Mouse (Mus musculus): ENCODE results near the gene Podnl1.
A peak's percentile ranks its signal among the peaks of the same experiment; 100 is the strongest.

Podnl1 gene

DNA sequence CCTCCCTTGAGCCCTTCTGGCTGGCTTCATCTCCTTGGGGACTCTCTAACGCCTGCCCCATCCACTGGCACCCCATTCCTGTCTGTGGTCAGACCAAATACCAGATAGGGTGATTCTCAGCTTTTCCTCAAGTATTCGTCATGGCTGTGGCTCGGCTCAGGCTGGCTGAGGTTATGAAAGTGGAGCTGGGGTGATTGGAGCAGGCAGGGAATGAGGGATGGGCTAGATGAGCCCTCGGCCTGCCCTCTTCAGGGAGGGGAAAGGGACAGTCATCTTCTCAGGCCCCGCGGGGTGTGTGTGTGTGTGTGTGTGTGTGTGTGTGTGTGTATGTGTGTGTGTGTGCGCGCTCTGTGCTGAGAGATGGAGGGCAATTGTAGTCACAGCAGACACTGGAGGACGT is at the start of gene Podnl1:
Gene Podnl1 (plus strand): TSS at position 334 of the 400 bp plus-strand sequence.
- DNase-seq (ENCODE audit: low spot score in 2 of 2) = no peak

DNA sequence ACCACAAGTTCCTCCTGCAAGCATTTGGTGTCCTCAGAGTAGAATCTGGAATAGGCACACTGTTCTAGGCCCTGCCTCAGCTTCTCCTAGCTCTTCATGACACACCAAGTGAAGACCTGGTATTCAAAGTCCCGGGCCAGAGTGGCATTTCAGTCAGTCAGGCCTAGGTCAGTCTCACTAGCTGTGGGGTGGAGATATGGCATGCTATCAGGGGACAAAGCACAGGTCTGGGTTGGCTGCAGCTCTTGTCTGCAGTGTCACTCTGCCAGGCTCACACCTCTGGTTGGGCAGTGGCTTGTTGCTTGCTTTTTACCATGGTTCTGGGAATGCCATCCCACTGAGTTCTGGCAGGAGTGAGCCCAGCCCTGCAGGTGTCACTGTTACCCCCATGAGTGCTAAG is 49.4 kb upstream of the Podnl1 start:
- no peak for DNase-seq (ENCODE audit: low spot score in 2 of 2)

DNA sequence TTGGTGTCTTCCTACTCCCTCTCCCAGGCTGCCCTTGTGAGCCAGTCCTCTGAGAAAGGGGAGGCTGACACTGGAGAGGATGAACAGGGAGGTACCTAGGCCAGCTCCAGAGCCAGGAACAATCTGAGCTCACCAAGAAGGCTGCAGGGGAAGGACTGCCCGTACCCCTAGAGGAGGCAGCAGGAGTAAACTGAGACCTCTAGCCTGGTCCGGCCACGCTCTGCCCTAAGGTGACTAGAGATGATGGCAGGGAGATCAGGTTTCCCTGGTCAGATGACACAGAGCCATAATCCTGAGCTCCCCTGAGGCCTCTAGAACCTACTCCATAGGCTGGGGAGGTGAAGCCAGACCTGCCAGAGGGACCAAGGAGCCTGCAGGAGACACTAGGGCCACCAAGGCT is 48.9 kb upstream of the Podnl1 start:
- no peak for DNase-seq (ENCODE audit: low spot score in 2 of 2)

DNA sequence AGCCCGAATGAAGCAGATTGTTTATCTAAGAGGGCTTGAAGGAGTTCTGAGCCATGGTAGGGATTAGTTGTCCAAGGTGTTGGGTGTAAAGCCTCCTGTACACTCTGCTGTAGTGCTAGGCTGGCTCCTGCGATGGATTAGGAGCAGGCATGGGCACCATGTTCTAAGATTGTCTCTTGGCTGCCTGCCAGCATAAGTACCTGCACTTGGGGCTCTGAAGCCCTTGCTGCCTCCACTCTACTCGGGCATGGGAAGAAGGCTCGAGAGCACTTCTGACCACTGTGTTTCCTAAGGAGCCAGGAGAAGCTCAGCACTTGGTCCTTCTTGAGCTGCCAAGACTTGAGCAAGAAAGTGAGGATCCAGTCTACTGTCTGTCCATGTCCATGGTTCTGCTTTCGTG is 46.6 kb upstream of the Podnl1 start:
- DNase-seq (ENCODE audit: low spot score in 2 of 2) = no peak

DNA sequence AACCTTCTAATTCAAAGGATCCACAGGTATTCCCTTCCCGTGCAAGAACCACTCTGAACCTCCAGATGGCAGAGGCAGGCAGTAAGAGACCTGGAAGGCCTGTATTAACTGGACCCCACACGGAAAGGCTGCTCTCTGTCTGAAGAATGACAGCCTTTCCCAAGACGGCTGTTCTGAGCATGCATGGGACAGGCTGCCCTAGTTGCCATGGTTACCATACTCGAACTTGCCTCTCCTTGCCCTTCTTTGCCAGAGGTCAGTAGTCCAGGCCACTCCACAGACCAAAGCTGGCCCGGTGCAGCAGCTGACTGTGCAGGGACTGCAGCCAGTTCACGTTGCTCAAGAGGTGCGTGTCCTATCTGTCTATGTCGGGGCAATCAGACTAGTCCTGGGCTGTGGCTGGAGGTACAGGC is 42.0 kb upstream of the Podnl1 start:
- DNase-seq (ENCODE audit: low spot score in 2 of 2) = no peak

DNA sequence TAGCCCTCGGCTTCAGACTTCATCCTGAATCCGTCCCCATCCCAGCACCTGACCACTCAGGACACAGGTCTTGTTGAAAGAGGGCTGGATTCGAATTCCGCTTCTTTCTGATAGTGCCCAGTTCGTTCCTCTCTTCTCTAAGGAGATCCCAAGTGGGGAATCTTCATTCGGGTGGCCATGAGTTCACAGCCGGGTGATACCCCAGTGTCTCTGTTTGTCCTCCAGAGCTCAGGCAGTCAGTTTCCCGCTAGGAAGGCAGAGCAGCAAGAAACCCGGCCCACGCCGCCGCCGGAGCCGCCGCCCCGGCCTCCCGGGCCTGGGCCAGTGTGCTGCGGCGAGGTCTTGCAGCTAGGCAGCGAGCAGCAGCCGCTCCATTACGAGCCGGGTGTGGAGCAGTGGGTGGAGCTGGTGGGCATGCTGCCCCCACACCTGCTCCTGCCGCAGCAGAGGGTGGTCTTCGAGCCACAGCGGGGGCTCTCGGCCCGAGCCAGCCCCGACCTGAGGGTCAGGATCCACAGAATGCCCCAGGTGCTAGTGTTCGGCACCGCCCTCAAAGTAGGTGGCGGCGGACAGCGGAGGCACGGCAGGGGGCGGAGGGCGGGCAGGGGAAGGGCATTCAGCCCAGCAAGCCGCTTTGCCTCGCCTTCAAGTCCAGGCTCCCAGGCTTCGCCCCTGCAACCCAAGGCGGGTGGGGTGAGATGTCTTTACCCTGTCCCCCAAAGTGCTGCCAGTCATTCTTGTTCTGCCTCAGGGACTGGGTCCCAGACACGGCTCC is 41.3 kb upstream of the Podnl1 start:
- DNase-seq (ENCODE audit: low spot score in 2 of 2) = no peak

DNA sequence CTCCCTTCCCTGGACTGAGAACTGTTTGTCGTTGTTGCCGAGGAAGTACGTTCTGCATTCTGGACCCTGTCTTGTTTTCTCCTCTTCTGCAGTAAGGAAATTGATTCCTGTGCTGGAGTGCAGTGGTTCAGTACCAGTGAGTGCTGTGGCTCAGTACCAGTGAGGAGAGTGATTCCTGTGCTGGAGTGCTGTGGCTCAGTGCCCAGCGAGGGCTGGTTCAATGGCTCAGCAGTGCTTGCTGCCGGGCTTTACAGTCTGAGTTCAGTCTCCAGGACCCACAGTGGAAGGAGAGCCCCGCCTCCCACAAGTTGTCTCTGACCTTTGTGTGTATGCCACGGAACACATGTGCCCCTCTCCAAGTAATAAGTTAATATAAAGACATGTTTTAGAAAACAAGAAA is 38.6 kb upstream of the Podnl1 start:
- no peak for DNase-seq (ENCODE audit: low spot score in 2 of 2)

DNA sequence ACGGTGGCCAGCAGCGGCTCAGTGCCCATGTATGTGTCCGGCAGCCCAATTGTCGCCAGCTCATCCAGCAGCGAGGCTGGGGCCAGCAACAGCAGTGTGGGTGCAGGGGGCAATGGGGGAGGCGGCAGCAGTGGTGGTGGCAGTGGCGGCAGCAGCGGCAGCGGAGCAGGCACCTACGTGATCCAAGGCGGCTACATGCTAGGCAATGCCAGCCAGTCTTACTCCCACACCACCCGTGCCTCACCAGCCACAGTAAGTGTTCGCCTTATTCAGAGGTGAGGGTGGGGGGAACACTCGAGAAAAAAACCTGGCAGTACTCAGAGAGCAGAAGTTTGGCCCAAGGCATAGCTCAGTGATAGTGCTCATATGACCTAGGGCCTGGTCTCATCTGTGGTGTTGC is 38.0 kb upstream of the Podnl1 start:
- no peak for DNase-seq (ENCODE audit: low spot score in 2 of 2)

DNA sequence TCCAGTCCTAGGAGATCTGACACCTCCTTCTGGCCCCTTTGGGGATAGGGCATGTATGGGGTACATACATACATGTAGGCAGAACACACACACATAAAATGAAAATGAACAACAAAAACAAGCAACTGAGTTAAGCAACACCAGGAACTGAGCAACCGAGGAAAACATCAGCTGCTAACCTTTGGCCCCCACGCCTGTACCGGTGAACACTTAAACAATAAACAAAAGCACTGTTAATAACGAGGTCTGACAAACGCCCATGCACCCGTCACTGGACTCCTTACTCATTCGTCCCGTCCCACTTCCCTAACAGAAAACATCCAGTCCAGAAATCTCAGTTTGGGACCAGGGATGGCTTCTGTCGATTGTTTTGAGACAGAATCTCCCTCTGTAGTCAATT is 36.5 kb upstream of the Podnl1 start:
- no peak for DNase-seq (ENCODE audit: low spot score in 2 of 2)

DNA sequence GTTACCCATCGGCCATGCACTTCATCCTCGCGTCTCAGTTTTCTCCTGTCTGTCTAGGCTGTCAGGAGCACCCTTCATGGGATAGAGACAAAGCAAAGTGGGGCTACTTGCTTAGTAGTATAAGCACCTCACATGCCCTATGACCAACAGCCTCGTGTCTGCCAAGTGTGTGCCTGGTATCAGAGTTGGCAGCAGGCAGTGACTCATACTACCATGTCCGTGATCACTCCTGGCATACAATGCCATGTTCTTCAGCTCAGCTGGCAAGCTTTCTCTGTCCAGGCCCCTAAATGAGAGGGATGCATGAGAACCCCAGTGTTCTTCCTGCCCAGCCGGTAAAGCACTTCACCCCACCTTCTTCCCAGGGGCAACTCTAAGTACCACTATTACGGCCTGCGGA is 35.2 kb upstream of the Podnl1 start:
- no peak for DNase-seq (ENCODE audit: low spot score in 2 of 2)

DNA sequence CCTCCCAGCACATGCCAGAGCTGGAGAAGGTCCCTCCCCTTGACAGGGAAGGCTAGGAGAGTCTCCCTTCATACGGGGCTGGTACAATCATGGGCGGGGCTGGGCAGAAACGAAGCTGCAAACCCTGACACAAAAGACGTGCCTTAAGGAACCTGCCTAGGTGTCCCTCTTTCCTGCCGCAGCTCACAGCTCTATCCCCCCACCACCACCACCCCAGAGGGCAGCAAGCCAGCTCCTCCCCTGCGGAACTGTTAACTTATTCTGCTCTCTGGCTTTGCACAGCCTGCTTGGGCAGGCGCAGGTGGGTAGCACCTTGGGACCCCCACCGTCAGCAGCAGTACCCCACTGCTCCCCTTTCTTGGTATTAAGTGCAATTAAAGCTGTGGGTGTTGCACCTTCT is 29.7 kb upstream of the Podnl1 start:
- no peak for DNase-seq (ENCODE audit: low spot score in 2 of 2)

DNA sequence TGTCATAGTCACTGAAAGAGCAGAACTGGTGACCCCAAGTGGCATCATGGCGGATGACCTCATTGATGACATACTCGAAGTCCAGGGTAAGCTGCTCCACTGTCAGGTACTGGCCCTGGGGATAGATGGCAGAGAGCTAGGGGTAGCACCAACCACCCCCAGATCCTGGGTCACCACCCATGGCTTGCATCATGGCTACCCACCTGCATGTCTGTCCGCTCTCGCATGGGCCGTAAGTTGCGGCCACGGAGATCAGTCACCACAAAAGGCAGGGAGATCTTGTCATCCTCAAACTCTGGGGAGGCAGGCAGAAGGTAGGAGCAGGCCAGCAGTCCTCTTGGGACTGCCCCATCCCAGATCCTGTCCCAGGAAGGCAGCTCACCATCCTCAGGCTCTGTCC is 27.4 kb upstream of the Podnl1 start:
- DNase-seq (ENCODE audit: low spot score in 2 of 2) = no peak

DNA sequence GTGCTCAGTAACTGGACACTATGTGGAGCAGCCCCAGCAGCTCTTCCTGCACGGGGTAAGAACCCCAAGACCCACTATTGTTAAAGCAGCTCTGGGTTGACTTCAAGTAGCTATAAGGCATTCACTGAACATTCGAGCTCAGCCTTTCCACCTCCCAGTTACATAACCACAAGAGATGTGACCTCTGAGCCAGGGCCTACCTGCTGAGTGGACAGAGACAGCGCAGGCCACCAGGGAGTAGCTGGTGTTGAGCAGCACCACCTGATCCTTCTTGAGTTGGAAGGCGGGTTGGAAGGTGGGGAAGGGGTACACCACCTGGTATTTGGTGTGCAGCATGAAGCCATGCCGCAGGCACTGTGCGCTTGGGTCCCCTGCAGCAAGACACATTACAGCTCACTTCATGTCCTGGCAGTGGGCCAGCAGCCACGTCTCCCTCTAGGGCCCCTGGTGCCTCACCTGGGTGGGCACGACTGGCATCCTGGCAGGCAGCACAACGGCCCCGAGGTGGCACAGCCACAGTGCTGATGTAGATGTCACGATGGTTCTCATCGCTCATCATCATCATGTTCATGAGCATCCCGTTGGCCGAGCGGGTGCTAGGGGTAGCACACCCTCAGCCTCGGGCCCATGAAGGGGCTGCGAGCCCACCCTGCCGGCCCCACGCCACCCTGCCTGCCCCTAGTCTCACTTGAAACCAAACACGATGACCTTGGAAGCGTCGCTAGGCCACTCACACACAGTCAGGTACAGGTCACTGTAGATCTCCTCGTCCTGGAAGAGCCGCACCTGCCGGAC is 24.1 kb upstream of the Podnl1 start:
- no peak for DNase-seq (ENCODE audit: low spot score in 2 of 2)

DNA sequence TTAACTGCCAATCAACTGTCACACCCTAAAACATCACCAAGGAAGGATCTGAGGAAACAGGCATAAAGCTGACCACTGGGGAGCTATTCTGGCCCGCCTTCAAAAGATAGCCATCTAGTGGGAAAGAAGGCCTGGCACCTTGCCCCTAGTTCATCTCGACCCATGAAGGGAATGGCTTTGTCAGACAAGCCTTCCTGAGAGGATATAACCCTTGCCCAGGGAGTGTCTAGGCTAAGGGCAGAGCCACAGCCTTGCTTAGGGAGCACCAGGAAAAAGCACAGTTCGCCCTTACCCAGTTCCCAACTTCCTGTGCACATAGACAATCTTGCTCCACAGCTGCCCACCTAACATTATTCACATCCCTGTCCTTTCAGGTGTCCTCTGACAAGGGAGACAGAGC is 22.2 kb upstream of the Podnl1 start:
- DNase-seq (ENCODE audit: low spot score in 2 of 2) = no peak

DNA sequence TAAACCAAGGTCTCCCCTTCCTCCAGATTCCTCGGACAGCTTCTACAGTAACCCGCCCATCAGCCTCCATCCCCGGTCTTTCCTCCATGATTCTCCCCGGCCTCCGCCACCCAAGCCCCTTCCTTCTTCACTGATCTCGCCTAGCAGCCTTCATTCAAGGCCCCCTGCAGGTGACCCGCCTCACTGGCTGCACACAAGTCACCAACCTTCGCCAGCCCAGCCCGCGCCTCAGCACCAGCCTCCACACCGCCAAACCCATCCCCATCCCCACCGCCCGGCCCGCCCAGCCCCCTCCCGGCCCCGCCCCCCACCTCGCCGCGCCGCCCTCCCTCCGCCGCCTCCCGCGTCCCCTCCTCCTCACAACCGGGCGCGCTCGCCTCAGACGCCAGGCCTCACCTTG is 21.6 kb upstream of the Podnl1 start:
- DNase-seq (ENCODE audit: low spot score in 2 of 2) = peak in 1 of 2 experiments; percentile 47

DNA sequence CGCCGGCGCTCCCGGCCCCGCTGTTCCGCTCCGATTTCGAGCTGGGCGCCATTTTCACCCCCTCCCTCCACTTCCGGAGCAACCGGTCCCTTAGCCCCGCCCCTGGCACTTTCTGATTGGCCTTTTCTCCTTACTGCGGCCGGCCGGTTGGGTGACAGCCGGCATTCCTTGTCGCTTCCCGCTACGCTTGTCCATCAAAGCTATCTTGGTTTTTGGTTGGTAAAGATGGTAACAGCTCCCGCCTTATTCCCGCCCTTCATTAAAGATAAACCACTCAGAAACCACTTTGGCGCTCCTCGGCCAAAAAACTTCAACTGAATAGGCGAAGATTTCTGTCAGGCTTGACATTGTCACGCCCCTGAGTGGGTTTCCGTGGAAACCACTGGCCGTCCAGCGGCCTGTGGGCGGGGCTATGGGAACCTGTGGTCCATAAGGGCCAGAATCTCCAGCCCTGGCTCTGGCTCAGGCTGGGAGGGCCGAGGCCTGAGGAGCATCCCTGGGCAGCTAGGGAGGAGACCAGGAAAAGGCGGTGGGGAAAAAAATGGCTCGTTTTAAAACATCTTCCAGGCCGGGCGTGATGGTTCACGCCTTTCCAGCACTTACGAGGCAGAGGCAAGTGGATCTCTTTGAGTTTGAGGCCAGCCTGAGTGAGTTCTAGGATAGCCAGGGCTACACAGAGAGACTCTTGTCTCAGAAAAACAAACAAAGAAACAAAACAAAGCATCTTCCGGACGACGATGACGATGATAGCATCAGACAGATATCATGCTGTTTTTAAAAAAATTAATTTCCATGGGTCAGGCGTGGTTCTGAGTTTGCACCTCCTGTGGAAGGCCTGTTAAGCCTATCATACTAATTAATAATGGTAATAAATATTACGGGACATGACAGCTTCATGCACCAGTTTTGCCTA is 20.8 kb upstream of the Podnl1 start, which contains the start of gene Dcaf15:
Gene Dcaf15 (minus strand): TSS at position 72 of the 913 bp plus-strand sequence.
- peak; percentile 91 to 96 for DNase-seq (ENCODE audit: low spot score in 2 of 2)

DNA sequence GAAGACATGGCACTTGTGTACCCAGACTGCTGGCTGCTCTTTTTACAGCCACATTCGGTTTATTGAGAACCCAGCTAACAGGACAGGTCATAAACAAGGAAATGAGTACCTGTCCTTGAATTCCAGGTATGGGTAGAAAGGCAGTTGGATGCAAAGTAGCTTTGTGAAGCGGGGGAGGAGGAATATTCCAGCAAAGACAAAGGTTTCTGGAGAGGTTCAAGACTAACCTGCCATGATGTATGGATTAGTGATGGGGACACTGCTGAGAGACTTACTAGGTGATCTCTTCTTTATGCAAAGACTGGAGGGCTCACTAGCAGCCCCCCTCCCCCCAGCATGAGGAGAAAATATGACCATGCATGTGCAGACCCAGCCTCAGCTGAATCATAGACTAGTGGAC is 20.1 kb upstream of the Podnl1 start:
- DNase-seq (ENCODE audit: low spot score in 2 of 2) = no peak

DNA sequence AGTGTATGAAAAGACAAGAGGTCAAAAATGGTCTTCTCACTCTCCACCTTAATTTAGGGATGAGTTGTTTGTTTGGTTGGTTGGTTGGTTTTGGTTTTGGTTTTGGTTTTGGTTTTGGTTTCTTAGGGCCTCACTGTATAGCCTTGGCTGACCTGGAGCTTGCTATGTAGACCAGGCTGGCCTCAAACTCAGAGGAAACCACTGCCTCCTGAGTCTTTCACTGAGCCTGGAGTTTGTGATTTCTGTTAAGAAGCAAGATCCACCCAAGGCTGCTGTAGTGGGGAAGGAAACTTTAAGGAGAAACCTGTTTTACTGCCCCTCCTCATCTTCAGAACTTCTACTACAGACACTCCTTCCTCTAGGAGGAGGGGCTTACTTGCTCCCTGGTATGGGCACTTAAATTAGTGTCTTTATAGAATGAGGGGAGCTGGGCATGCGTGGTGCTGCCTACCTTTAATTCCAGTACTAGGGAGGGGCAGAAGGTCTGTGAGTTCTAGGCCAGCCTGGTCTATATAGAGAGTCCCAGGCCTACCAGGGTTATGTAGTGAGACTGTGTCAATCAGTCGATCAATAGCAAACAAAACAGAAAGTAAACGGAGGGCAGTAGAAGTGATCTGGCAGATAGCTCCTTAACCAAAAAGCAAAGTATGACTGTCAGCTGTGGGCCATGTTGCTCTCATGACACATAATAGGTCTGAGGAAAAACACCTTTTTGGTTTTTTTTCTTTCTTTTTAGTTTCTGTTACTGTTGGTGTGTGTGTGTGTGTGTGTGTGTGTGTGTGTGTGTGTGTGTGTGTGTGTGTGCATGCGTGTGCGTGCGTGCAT is 19.4 kb upstream of the Podnl1 start:
- DNase-seq (ENCODE audit: low spot score in 2 of 2) = no peak

DNA sequence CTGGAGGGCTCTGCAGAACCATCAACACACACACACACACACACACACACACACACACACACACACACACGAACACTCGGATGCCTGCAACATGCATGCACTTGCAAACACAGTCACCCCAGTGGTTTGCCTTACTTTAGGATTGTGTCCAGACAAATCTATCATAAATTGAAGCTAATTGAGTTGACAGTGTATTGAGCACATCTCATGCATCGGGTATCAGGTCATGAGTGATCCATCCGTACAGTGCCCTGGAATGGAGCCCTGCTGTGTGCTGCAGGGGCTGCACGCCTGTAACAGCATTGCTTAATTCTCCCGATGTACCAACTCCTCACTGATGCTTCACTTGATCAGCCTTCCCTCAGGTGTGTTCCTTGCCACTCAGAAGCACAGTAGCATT is 10.1 kb upstream of the Podnl1 start:
- DNase-seq (ENCODE audit: low spot score in 2 of 2) = no peak

DNA sequence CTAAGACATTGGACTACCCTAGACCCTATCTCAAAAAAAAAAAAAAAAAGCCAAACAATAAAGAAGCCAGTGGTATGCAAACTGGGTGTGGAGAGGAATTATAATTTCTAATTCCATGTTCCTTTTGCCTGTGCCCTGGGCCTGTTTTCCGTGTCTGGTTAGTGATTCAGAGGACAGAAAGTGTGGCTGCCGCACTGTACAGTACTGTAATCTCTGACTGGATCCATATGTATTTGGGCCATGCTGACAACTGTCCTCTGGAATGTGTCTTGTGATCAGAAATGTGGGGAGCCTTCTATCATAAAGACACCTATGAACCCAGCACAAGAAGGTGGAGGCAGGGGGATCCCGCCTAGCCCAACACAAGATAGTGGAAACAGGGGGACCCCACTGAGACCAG is 3.6 kb upstream of the Podnl1 start:
- DNase-seq (ENCODE audit: low spot score in 2 of 2) = no peak

DNA sequence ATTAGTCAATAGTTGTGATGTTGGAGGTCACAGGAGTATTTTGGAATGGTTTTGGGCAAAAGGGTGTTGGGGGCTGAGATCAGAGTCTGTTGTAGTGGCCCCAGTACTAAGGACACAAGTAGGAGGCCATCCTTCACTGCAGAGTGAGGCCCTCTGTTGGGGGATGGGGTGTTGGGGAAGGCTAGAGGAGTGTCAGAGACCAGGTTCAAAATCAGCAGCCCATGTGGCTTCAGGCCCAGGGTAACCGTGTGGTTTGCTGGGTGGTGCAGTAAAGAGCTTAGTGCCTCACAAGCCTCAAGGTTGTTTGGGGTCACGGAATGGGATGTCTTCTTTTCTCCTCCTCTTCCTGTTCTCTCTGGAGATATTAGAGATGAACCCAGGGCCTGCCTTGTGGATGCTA is 953 bp downstream of the Podnl1 start:
- DNase-seq (ENCODE audit: low spot score in 2 of 2) = no peak
